Mouse (Mus musculus): Measurements from ENCODE around the gene Kiss1r. TPM values are rescaled to one million over a fixed set of nuclear protein-coding genes. Genes with fewer than 3 reads are reported as not detected.
"Not testable (repeated sequence)": the region's sequence is repeated elsewhere in the genome, so short reads cannot be mapped to it uniquely, and the experiment has no call there.

Kiss1r gene
- polyA plus RNA-seq, 1 experiment from 2014 or later = 0.21 TPM

DNA sequence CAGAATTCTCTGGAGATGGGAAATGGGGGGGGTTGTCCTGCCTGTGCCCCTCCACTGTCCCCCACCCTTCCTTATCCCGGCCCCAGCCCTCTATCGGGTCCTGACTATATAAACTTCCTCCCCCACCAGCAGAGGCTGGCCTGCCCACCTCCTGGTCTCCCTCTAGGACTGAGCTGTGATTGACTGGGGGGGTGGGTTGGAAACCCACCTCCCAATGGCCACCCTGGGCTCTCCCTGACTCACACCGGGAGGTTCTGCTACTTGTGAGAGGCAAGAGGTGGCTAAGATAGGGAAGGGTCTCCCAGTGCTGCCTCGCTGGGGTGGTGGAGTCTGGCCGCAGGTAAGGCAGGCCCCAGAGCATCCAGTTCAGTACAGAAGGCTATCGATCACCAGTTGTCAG lies 30.7 kb downstream of the Kiss1r start:
- Histone ChIP-seq H3K9me3 (ENCODE audit: control insufficient read depth, low read length) (no peaks in the 10 kb centered on the region), H3K4me3 (ENCODE audit: low read depth, low read length) (no peak overlapping the region), H3K27me3 (ENCODE audit: control insufficient read depth, insufficient read depth, low read length) (no peaks in the 10 kb centered on the region), H3K9ac (ENCODE audit: low read length) (no peak overlapping the region), H3K4me2 (ENCODE audit: low read depth, severe bottlenecking) (no peak overlapping the region), H3K4me1 (ENCODE audit: control insufficient read depth, insufficient read depth, low read length) (peaks cover 41% of the 10 kb centered on the region), H3K36me3 (ENCODE audit: control insufficient read depth, insufficient read depth, low read length) (peaks cover 15% of the 10 kb centered on the region), H3K27ac (replicated peaks; ENCODE audit: low read depth, low read length) (no peak overlapping the region)
- DNase-seq (ENCODE audit: low spot score) = no peak
- WGBS = 72% methylated on average over 6 of the region's 6 CpGs
- ATAC-seq (ENCODE audit: insufficient number of reproducible peaks, low FRiP score, low TSS enrichment, low read depth) = no peak

DNA sequence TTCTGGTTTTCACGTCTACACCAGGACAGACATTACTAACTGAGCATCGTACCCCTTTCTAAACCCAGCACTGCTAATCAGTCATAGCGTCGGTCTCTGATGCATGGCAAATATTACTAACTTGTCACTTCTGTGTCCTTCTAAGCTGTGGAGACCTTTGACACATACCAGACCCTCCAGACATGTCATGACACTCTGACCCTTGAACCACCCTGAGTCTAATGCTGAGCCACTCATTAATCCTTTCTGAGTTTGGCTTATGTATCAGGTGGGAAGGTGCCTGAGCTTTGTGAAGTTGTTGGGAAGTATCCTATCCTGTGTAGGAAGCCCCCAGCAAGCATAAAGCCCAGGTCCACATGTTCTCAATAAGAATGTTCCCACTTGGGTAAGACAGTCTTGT lies 33.1 kb downstream of the Kiss1r start:
- 85% methylated on average over 4 of the region's 4 CpGs for WGBS
- Histone ChIP-seq H3K9ac (ENCODE audit: low read length) (no peak overlapping the region), H3K4me3 (ENCODE audit: low read depth, low read length) (no peak overlapping the region), H3K9me3 (ENCODE audit: control insufficient read depth, low read length) (no peaks in the 10 kb centered on the region), H3K27ac (replicated peaks; ENCODE audit: low read depth, low read length) (no peak overlapping the region), H3K36me3 (ENCODE audit: control insufficient read depth, insufficient read depth, low read length) (peaks cover 17% of the 10 kb centered on the region), H3K4me1 (ENCODE audit: control insufficient read depth, insufficient read depth, low read length) (peaks cover 23% of the 10 kb centered on the region), H3K4me2 (ENCODE audit: low read depth, severe bottlenecking) (no peak overlapping the region), H3K27me3 (ENCODE audit: control insufficient read depth, insufficient read depth, low read length) (no peaks in the 10 kb centered on the region)
- ATAC-seq (ENCODE audit: insufficient number of reproducible peaks, low FRiP score, low TSS enrichment, low read depth) (no peak), DNase-seq (ENCODE audit: low spot score) (no peak)

DNA sequence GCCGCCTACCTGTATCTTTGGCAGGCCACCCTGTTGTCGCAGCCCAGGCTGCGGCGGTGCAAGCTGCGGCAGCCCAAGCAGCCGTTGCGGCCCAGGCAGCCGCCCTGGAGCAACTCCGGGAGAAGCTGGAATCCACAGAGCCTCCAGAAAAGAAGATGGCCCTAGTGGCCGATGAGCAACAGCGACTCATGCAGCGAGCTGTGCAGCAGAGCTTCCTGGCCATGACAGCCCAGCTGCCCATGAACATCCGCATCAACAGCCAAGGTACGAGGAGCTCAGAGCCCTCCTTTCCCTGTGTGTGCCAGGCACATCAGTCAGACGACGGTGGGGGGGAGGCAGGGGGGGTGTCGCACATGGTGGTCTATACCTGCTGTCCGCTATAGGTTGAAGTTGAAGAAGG lies 33.9 kb downstream of the Kiss1r start:
- Histone ChIP-seq H3K36me3 (ENCODE audit: control insufficient read depth, insufficient read depth, low read length) (peaks cover 17% of the 10 kb centered on the region), H3K4me3 (ENCODE audit: low read depth, low read length) (no peak overlapping the region), H3K9ac (ENCODE audit: low read length) (no peak overlapping the region), H3K4me2 (ENCODE audit: low read depth, severe bottlenecking) (no peak overlapping the region), H3K27me3 (ENCODE audit: control insufficient read depth, insufficient read depth, low read length) (no peaks in the 10 kb centered on the region), H3K4me1 (ENCODE audit: control insufficient read depth, insufficient read depth, low read length) (peaks cover 15% of the 10 kb centered on the region), H3K27ac (replicated peaks; ENCODE audit: low read depth, low read length) (no peak overlapping the region), H3K9me3 (ENCODE audit: control insufficient read depth, low read length) (no peaks in the 10 kb centered on the region)
- DNase-seq (ENCODE audit: low spot score) (no peak), ATAC-seq (ENCODE audit: insufficient number of reproducible peaks, low FRiP score, low TSS enrichment, low read depth) (no peak)
- 87% methylated on average over 18 of the region's 18 CpGs for WGBS

DNA sequence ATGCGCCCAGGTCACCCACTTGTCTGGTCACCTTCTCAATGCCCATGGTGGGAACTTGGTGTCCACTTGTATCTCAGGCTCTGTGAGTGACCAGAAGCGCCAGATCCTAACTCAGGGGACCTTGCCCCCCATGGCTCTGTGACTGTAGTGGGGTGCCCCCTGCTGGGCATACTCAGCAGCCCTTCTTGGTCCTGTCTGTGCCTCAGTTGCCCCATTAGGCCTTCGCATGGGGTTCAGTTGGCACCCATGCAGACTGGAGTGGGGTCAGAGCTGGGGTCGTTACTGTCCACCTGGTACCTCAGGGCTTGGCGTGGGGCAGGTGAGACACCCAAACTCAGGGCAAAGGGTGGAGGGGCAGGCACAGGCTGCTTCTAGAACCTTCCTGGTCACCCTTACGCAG lies 37.2 kb downstream of the Kiss1r start:
- peaks cover 7% of the 10 kb centered on the region; the same call in 1 of the 2 replicates for H3K4me1 ChIP-seq (ENCODE audit: control insufficient read depth, insufficient read depth, low read length)
- 0 out of 2 replicates have a peak overlapping the region, but pooled peaks have one; percentile 33 for H3K27ac ChIP-seq (replicated peaks; ENCODE audit: low read depth, low read length)
- DNase-seq (ENCODE audit: low spot score) (no peak), ATAC-seq (ENCODE audit: insufficient number of reproducible peaks, low FRiP score, low TSS enrichment, low read depth) (no peak)
- no peak overlapping the region for H3K4me3 ChIP-seq (ENCODE audit: low read depth, low read length)
- peaks cover 16% of the 10 kb centered on the region for H3K36me3 ChIP-seq (ENCODE audit: control insufficient read depth, insufficient read depth, low read length)
- H3K27me3 ChIP-seq (ENCODE audit: control insufficient read depth, insufficient read depth, low read length) = no peaks in the 10 kb centered on the region
- H3K4me2 ChIP-seq (ENCODE audit: low read depth, severe bottlenecking) = no peak overlapping the region
- no peak overlapping the region for H3K9ac ChIP-seq (ENCODE audit: low read length)
- WGBS = 81% methylated on average over 6 of the region's 6 CpGs
- H3K9me3 ChIP-seq (ENCODE audit: control insufficient read depth, low read length) = no peaks in the 10 kb centered on the region

DNA sequence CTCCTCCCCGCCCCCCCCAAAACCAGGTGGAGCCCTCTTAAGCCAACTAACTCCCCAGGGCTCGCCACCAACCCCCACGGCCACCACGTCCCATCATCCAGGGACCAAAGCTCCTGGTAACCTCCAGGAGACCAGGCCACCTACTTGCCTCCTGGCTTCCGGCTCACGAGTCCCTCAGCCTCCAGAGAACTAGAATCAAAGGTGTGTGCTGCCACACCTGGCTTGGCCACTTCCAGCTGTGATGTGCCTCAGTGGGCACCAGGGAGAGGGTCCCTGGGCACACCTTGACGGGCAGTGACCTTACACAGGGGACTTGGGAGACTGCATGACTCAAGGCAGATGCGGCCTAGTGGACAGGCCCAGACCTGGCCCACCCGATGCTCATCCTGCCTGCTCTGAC lies 38.9 kb downstream of the Kiss1r start:
- Histone ChIP-seq H3K4me1 (ENCODE audit: control insufficient read depth, insufficient read depth, low read length) (peaks cover 8% of the 10 kb centered on the region), H3K27me3 (ENCODE audit: control insufficient read depth, insufficient read depth, low read length) (no peaks in the 10 kb centered on the region), H3K4me3 (ENCODE audit: low read depth, low read length) (no peak overlapping the region), H3K9me3 (ENCODE audit: control insufficient read depth, low read length) (no peaks in the 10 kb centered on the region), H3K4me2 (ENCODE audit: low read depth, severe bottlenecking) (no peak overlapping the region), H3K9ac (ENCODE audit: low read length) (no peak overlapping the region), H3K36me3 (ENCODE audit: control insufficient read depth, insufficient read depth, low read length) (peaks cover 9% of the 10 kb centered on the region), H3K27ac (replicated peaks; ENCODE audit: low read depth, low read length) (no peak overlapping the region)
- 55% methylated on average over 9 of the region's 9 CpGs for WGBS
- DNase-seq (ENCODE audit: low spot score) (no peak), ATAC-seq (ENCODE audit: insufficient number of reproducible peaks, low FRiP score, low TSS enrichment, low read depth) (no peak)

DNA sequence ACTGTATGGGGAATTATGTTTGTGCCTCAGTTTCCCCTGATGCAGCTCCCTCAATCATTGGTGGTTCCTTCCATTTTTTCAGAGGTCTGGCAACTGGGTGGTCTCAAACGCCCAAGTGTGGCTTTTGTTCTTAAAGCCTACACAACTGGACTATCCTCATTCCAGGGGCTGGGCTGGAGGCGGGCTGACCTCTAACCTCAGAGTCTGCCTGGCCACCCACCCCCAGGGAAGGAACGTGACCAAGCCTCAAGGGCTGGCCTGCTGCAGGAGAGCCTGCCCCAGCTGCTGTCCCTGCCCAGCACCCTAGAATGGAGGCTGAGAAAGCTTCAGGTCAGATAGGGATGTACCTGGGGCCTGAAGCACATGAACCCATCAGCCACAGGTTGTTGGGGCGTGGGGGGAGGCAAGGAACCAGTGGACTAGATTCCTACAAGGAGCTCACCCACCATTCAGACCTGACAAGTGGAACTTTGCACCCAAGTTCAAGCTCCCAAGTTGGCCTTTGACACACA lies 39.9 kb downstream of the Kiss1r start:
- Histone ChIP-seq H3K9ac (ENCODE audit: low read length) (no peak overlapping the region), H3K4me3 (ENCODE audit: low read depth, low read length) (no peak overlapping the region), H3K4me1 (ENCODE audit: control insufficient read depth, insufficient read depth, low read length) (peaks cover 12% of the 10 kb centered on the region), H3K9me3 (ENCODE audit: control insufficient read depth, low read length) (no peaks in the 10 kb centered on the region), H3K4me2 (ENCODE audit: low read depth, severe bottlenecking) (no peak overlapping the region), H3K27me3 (ENCODE audit: control insufficient read depth, insufficient read depth, low read length) (no peaks in the 10 kb centered on the region), H3K36me3 (ENCODE audit: control insufficient read depth, insufficient read depth, low read length) (peaks cover 3% of the 10 kb centered on the region; the same call in 1 of the 2 replicates), H3K27ac (replicated peaks; ENCODE audit: low read depth, low read length) (no peak overlapping the region)
- no peak for DNase-seq (ENCODE audit: low spot score)
- no peak for ATAC-seq (ENCODE audit: insufficient number of reproducible peaks, low FRiP score, low TSS enrichment, low read depth)
- 27% methylated on average over 4 of the region's 4 CpGs for WGBS

DNA sequence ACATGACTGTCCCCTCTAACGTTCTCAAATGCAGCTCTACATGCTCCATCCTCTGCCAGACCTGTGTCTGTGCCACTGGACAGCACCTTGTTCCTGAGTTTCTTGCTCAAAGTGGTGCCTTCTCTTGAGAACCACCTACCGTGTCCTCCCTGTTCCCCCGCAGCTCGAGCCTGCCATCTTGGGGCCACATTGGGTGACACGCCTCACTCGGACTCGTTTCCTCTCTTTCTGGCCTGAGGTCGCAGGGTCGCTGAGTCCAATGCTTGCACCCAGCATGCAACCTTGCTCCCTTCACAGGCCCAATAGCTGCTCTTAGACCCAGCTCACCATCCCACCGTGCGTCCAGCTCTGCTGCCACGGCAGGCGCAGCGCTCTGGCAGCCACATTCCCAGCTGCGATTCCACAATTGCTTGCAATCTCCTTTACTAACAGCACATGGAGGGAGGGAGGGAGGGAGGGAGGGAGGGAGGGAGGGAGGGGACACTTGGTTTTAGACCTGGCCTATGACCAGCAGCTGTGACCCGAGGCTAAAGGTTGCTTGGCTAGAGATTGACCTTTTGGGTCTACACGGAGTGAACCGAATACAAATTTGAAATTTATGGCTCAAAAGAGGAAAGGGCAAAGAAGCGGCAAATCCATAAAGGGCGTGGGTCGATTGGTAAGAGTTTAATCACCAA lies 41.5 kb downstream of the Kiss1r start:
- Histone ChIP-seq H3K4me3 (ENCODE audit: low read depth, low read length) (no peak overlapping the region), H3K36me3 (ENCODE audit: control insufficient read depth, insufficient read depth, low read length) (peaks cover 6% of the 10 kb centered on the region), H3K9ac (ENCODE audit: low read length) (no peak overlapping the region), H3K4me1 (ENCODE audit: control insufficient read depth, insufficient read depth, low read length) (peaks cover 12% of the 10 kb centered on the region), H3K27ac (replicated peaks; ENCODE audit: low read depth, low read length) (no peak overlapping the region), H3K27me3 (ENCODE audit: control insufficient read depth, insufficient read depth, low read length) (no peaks in the 10 kb centered on the region), H3K9me3 (ENCODE audit: control insufficient read depth, low read length) (no peaks in the 10 kb centered on the region), H3K4me2 (ENCODE audit: low read depth, severe bottlenecking) (no peak overlapping the region)
- DNase-seq (ENCODE audit: low spot score) (peak; percentile 85), ATAC-seq (ENCODE audit: insufficient number of reproducible peaks, low FRiP score, low TSS enrichment, low read depth) (no peak)
- 8% methylated on average over 21 of the region's 21 CpGs for WGBS

DNA sequence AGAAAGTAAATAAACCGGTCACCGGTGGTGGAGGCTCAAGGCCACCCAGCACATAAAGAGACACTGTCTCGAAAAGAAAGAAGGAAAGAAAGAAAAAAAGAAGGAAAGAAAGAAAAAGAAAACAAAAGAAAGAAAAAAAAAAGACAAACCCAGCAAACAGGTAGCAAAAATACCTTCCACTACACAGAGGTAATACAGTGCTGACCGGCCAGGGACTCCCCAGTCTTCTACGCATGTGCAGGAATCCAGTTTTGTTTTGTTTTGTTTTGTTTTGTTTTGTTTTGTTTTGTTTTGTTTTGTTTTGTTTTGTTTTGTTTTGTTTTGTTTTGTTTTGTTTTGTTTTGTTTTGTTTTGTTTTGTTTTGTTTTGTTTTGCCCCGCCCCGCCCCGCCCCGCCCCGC lies 42.6 kb downstream of the Kiss1r start:
- H3K9ac ChIP-seq (ENCODE audit: low read length); H3K27me3 ChIP-seq (ENCODE audit: control insufficient read depth, insufficient read depth, low read length); ATAC-seq (ENCODE audit: insufficient number of reproducible peaks, low FRiP score, low TSS enrichment, low read depth); H3K9me3 ChIP-seq (ENCODE audit: control insufficient read depth, low read length); H3K27ac ChIP-seq (replicated peaks; ENCODE audit: low read depth, low read length); H3K4me2 ChIP-seq (ENCODE audit: low read depth, severe bottlenecking); H3K4me3 ChIP-seq (ENCODE audit: low read depth, low read length); DNase-seq (ENCODE audit: low spot score): not testable (repeated sequence)
- 35% methylated on average over 10 of the region's 10 CpGs for WGBS
- Histone ChIP-seq H3K4me1 (ENCODE audit: control insufficient read depth, insufficient read depth, low read length) (peaks cover 12% of the 10 kb centered on the region), H3K36me3 (ENCODE audit: control insufficient read depth, insufficient read depth, low read length) (peaks cover 10% of the 10 kb centered on the region)

Measured in limb, embryonic 11.5 days (tissue).